Mouse (Mus musculus): ENCODE measurements around the gene Gm49322.
"Not testable (repeated sequence)": the region's sequence is repeated elsewhere in the genome, so short reads cannot be mapped to it uniquely, and the experiment has no call there.

Gm49322 gene

GRCm38 (mm10) chr10:80605721-80606120 lies at the start of gene Gm49322:
TSS of gene Gm49322 (plus strand) at chr10:80606021.
- DNase-seq = not testable (repeated sequence)

DNA sequence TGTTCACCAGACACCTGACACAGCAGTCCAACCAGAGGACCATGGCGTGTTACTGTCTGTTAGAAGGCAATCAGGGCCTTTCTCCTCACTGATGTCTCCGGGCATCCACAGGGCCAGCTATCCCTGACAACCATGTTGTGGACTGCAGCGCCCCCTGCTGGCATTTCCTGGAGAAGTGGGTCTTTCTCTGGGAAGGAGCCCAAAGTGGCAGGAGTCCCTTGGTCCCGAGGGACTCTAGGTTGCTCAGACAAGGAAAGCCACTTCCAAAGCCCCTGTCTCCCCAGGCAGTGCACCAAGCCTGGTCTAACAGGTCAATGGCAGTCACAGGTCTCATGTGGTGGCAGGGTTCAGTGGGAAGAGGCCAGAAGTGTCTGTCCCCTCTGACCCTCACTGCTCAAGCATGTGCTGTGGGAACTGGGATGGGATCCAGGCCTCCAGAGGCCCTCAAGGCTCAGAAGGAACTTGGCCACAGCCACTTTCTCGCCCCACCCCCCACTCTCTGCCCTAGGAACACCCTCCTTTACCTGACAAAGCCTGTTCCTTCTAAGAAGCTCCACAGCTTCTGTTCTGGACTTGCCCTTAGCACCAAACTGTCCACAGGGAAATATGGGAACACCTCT lies 48.4 kb upstream of the Gm49322 start:
- DNase-seq = peak; percentile 77

DNA sequence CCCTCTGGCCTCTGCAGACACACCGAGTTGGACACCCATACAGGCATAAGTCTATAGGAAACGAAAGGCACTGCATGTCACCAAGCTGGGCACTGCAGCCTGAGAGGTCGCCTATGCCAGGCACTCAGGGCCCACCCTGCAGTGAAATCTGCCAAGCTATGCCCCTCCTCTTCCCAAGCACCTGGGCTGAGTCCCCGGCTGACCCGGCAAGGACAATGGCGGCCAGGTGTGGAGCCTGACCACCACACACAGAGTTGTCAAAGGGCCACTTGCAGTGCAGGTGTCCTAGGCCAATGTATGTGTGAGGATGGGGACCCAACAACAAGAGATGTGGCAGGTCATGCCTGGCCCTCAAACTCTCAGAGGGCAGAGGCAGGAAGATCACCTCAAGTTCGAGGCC lies 46.4 kb upstream of the Gm49322 start:
- DNase-seq = no peak

- DNase-seq = no peak
These were observed 45.2 kb upstream of the Gm49322 start for GRCm38 (mm10) chr10:80560621-80561020.

DNA sequence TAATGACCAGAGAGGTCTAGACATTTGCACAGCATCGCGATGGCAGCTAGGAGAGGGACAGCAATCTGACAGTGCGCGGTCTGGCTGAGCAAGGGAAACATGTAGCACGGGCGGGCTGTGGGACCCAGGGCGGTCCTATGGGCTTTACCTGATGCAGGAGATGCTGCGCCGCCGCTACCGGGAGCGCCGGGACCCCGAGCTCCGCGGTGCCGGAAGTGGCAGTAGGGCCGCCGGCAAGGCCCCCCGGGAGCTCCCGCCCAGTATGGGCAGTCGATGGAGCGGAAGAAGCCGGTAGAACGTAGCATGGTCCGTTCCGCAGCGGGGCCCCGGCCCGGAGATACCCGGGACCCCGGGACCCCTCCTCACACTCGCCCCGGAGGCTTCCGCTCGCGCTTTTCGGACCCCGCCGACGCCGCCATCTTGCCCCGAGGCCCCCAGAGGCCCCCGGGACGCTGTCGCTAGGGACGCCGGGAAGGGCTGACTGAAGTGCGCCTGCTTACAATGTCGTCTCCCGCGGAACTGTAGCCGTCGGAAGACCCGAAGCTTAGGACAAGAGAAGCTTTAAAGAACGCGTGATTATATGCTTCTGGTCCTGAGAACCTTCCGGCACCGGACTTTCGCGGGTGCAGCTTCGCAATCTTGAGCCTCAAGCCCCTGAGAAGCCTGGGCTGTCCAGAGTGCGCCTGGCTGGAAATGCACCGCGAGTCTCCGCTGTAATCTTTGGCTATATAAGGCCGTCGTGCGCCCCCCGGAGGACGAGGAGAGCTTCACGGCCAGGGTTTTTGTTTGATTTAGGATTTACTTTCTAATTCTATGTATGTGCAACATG lies 44.5 kb upstream of the Gm49322 start, which contains the start of gene Rexo1:
Gene Rexo1 (minus strand): TSS at position 445 of the 829 bp plus-strand sequence.
- DNase-seq = peak; percentile 92

DNA sequence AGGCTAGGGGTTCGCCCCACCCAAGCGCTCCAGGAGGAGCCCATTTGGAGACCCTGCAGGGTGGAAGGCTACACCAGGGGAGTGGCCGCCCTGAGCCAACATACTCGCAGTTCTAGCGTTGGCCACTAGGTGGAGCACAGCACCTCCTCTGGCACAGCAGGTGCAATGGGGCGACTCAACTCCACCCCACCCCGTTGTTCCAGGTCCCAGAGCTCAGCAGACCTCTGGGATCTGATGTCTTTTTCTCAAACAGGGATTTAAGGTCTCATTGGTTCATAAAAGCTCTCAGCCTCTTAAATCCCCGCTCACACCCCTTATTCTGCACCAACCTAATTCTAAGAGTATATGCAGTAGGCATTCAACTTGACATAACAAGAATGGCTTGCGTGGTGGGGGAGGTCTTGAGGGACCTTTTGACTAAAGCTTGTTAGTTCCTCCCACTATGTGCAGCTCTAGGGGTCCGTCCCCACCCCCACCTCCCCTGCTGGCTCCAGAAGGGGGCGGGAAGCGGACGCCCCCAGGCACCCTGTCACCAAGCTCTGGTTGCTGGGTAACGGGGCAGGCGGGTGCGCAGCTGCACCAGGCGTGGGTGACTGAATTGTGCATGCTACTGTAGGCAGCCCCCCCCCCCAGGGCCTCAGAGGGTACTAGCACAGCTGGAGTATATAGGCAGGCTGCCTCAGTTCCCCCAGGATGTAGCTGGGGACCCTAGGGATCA lies 39.3 kb upstream of the Gm49322 start:
- DNase-seq = peak; percentile 91

DNA sequence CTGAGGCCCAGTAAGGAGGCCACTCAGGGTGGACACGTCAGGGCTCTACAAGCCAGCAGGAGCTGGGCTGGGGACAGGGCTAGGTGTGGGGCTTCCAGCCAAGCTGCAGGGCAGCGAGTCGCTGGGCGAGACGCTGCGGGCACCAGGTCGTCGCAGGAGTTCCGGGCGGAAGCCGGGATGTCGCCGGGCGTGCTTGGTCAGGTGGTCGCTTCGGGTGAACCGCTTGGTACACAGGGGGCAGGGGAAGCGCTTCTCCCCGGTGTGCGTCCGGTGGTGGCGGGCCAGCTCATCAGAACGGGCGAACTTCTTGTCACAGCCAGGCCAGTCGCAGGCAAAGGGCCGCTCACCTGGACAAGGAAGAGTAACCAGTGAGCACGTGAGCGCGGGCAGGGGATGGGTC lies 36.9 kb upstream of the Gm49322 start:
- no peak for DNase-seq

DNA sequence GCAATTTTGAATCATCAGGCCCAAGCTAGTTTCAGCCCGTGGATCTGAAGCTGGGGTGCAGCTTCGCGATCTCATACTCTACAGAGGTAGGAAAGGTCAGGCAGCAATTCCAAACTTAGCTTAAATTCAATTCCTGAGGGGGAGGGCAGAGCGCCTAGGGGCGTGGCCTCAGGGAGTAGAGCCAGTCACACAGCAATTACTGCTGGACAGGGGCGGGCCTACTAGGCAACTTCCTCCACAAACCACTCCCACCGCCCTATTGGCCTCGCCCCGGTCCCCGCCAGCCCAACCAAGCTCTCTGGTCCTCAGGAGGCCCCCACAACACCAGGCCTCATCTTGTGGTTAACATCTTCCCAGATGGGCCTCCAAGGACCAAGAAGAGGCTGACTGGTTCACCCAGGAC lies 36.2 kb upstream of the Gm49322 start:
- DNase-seq = no peak

GRCm38 (mm10) chr10:80570419-80570818 lies 35.4 kb upstream of the Gm49322 start:
- DNase-seq = no peak

GRCm38 (mm10) chr10:80570871-80571836 lies 34.7 kb upstream of the Gm49322 start:
- DNase-seq = peak; percentile 53

DNA sequence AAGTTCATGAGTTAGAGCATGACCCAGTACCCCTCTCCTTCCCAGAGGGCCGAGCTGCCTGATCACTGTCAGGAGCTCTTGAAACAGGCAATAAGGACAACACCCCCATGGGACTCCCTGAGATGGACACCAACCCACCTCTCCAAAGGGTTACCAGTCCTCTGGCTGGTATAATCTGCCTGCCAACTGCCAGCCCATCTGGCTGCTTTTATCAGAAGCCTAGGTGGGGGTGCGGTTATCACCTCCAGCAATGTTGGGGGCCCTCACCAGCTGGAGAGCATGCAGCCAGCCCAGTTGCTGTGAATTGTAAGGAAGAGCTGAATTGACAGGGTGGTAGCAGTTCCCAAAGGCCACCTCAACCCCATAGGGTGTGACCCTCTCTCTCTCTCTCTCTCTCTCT lies 33.3 kb upstream of the Gm49322 start:
- DNase-seq = no peak

DNA sequence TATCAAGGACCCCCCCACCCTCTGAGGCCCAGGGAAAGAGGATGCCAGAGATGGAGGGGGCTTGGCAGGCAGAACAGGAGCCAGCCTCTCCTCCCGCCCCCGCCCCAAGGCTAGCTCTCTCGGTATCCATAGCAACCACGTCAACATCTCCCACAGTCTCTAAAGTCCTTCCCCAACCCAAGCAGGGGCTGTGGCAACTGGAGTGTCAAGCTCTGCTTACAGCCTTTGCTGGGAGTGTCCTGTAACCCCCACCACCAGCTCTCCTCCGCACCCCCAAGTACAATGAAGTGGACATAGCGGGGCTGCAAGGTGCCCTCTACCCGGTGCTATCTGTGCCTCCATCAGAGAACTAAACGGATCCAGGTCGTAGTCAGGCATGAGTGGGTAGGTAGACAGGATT lies 31.9 kb upstream of the Gm49322 start:
- DNase-seq = no peak

DNA sequence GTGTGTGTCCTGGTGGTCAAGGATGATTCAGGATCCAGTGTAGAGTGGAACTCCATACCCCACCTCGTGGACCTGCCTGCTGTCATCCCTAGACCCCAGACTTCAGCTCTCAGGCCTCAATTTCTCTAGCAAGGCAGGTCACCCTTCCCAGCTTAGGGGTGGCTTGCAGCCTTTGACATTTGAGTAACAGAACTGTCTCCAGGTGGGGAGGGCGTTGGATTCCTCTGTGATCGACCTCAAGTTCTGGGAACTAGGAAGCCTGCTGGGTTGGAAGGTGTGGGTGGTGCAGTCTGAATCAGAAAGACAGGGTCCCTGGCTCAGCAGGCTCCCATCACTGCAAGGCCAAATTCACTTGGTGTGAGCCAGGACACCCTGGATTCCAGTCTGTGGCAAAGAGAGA lies 30.9 kb upstream of the Gm49322 start:
- DNase-seq = no peak

DNA sequence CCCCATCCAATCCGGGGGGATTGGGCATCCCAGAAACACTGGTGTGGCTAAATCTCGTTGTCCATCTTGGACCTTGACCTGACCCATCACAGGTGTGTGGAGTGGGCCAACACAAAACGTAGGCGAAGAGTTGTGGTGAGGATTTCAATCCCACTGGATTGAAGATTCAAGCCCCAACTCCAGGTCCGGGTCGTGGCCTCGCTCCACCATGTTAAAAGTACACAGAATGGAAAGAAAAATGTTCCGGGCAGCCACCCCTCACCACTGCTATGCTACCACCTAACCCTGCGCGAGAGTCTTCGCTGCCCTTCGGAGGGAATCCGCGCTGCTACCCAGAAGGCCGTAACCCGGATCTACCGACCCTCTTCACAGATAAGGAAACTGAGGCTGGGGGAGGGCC lies 29.9 kb upstream of the Gm49322 start:
- no peak for DNase-seq

DNA sequence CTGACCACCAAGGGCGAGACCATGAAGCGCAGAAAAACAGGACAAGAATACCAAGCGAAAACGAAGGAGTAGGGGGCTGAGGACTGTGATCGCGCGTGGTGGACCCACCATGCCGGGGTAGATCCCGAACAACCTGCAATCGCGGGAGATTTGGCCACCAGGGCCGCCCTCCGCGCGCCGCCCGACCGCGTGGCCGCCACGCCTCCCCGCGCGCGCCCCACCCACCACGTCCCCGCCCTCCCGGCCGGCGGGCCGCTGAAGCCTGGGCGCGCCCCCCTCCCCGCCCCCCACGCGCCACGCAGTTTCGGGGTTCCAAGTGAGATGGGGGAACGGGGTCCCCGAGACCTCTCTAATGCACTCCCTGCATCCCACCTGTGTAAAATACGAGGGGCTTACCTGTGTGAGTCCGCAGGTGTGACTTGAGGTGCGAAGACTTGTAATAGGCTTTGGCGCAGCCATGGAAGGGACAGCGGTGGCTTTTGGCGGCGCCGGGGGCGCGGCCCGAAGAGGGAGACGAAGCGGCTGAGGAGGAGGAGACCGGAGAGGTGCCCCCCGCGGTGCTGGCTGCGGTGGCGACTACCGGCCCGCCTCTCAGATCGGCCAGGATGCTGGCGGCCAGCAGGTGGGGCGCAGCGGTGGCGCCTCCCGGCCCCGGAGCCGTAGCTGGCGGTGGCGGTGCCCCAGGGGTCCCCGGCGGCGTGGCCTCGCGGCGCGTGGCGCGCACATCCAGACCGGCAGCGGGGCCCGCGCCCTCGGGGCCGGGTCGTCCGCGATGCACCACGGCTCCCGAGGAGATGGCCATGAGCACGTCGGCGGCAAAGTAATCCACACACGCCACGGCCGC lies 29.2 kb upstream of the Gm49322 start:
- DNase-seq = peak; percentile 67

DNA sequence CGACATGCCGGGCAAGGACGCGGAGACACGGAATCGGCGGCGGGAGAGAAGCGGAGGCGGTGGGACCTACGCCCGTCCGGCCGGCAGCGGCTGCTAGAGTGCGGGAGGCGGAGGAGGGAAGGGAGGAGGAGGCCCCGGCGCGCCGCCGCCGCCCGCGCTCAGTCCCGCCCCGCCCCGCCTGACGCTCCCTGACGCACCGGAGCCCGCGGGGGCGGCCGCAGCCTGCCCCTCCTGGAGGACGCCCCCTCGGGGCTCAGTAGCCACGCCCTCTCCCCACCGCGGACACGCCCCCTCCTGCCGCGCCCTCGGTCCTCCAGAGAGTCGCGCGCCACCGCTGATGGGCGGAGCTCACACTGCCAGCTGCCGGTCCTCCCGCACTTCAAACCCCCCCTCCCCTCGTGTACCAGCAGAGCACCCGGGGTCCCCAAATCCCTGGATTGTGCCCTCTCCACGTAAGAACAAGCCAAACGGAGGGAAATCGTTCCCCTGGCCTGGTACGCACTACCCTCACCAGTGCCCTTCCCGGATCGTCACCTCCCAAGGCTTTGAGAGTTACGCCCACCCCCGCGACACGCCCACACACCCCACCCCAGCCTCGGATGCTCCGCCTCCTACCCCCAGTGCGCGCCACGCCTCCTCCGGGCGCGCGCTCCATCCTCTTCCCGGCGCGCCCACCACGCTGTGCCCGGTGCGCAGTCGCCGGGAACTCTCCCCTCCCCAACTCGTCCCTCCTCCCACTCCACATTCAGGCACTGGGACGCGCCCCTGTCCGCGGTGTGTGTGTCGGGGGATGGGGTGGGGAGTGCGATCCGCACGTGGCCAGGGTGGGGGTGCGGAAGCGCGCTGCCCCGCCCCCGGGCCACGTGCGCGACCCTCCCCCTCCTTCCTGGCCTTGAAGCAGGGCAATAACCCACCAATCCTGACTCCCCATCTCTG lies 28.4 kb upstream of the Gm49322 start, which contains the start of gene Klf16:
Gene Klf16 (minus strand): TSS at position 127 of the 936 bp plus-strand sequence.
- DNase-seq = peak; percentile 87

GRCm38 (mm10) chr10:80578131-80578750 lies 27.6 kb upstream of the Gm49322 start:
- DNase-seq = peak; percentile 71

DNA sequence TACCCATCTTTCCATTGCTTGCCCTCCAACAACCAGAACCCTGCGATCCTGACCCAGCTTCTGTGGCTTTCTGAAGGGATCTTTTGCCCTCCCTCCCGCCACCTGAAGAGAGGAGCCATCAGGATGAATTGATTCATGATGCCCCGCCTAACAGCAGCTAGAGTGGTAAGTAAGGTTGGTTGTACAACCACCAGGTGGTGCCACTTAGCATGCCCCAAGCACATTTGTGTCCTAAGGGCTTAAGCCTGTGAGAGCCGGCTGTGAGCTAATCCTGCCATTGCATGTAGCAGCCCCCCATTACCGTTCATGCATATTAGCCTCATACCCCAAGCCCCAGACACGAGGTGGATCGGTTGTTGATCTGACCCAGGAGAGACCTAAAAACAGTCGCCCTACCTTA lies 26.9 kb upstream of the Gm49322 start:
- DNase-seq = no peak

DNA sequence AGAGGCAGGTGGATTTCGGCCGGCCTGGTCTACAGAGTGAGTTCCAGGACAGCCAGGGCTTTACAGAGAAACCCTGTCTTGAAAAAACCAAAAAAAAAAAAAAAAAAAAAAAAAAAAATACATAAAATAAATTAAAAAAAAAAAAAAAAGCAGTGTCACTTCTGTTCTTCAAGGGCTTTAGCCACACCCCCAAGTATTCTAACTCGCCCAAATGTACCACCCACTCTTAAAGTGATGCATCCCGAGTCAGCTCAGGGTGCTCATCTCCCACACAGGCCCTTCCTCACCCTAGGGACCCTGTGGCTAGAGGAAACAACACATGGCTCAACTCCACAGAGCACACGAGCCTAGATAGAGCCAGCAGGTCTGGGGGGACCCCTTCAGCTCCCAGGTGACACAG lies 22.8 kb upstream of the Gm49322 start:
- no peak for DNase-seq

- peak; percentile 50 for DNase-seq
These were observed 21.8 kb upstream of the Gm49322 start for GRCm38 (mm10) chr10:80584045-80584488.

All from cerebellum, adult 8-10 months (tissue).